Mouse (Mus musculus): ENCODE measurements around the gene Ptprn2.

DNA sequence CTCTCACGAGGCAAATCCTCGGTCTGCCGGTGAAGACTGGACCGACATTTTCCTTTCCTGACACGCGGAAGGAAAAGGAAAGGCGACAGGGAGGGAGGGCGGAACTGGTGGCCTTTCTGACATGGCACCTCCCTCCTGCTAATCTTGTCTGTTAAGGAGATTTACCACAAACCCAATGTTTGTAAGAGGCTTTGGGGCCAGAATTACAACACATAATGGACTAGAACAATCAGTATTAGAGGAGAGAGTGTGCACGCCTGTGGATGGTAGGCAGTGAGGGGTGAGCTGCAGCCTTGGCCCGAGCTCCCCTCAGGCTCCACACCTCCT lies 847 bp downstream of the Ptprn2 start:
- TF ChIP-seq POLR2A (IDR thresholded peaks at IDR 0.05; ENCODE audit: insufficient read depth, low read length) (no peak), EP300 (IDR thresholded peaks at IDR 0.05; ENCODE audit: insufficient read depth, low read depth, low read length) (no peak), CTCF (IDR thresholded peaks at IDR 0.05; ENCODE audit: low read depth, low read length) (no peak)

Measured in ES-Bruce4 (cell line).